Mouse (Mus musculus): ENCODE data around the gene Raf1. TPM values are rescaled to one million over a fixed set of nuclear protein-coding genes. Genes with fewer than 3 reads are reported as not detected.

Gene Raf1
- polyA plus RNA-seq, 1 experiment from 2014 or later: 160 TPM

Other genes starting within 250 kb of the Raf1 start
- gene Tsen2, start 132.0 kb downstream of the Raf1 start, polyA plus RNA-seq (2015; fragmentation: Nextera tagmentation; extraction: Ambion mirVana): 42.8 and 44.2 TPM in 2 replicates
- 0.47 and 0.67 TPM in 2 replicates for gene Mkrn2os, start 84.1 kb downstream of the Raf1 start, polyA plus RNA-seq (2015; fragmentation: Nextera tagmentation; extraction: Ambion mirVana)
- gene Mkrn2, start 74.7 kb downstream of the Raf1 start, polyA plus RNA-seq (2015; fragmentation: Nextera tagmentation; extraction: Ambion mirVana): 42.7 and 45.6 TPM in 2 replicates
- 0.91 TPM in 1 of 2 replicates, not detected in the other for gene Tmem40, start 85.8 kb upstream of the Raf1 start, polyA plus RNA-seq (2015; fragmentation: Nextera tagmentation; extraction: Ambion mirVana)
- 16.7 and 17.9 TPM in 2 replicates for gene Cand2, start 97.9 kb upstream of the Raf1 start, polyA plus RNA-seq (2015; fragmentation: Nextera tagmentation; extraction: Ambion mirVana)
- gene Rpl32, start 132.1 kb upstream of the Raf1 start, polyA plus RNA-seq (2015; fragmentation: Nextera tagmentation; extraction: Ambion mirVana): 1,104 and 1,269 TPM in 2 replicates
- gene Efcab12, start 161.8 kb upstream of the Raf1 start, polyA plus RNA-seq (2015; fragmentation: Nextera tagmentation; extraction: Ambion mirVana): 1.4 and 1.8 TPM in 2 replicates
- 14.4 and 16.9 TPM in 2 replicates for gene Mbd4, start 176.7 kb upstream of the Raf1 start, polyA plus RNA-seq (2015; fragmentation: Nextera tagmentation; extraction: Ambion mirVana)
- gene Ift122, start 176.8 kb upstream of the Raf1 start, polyA plus RNA-seq (2015; fragmentation: Nextera tagmentation; extraction: Ambion mirVana): 30.8 and 32.7 TPM in 2 replicates